Mouse (Mus musculus) midbrain, embryonic 14.5 days (tissue): ENCODE results near the gene Ormdl3. TPM values are rescaled to one million over a fixed set of nuclear protein-coding genes. Genes with fewer than 3 reads are reported as not detected.

Experiments
- ATAC-seq: fragments of 200-750 bp; cut with Nextera tagmentation; 2 replicates; pipeline ENCODE4 v1.8.0; 2017; ENCODE audit warnings: moderate number of reproducible peaks, moderate library complexity; ENCODE audit not compliant: low FRiP score, low TSS enrichment
- DNase-seq: peaks from one replicate; pipeline ENCODE4 v3.0.0-alpha.2; 2015
- H3K27ac ChIP-seq: fragments of 300-500 bp; sonication (generic); replicated peaks from 2 replicates; pipeline ENCODE4 v1.5.1; 2014; ENCODE audit warnings: mild to moderate bottlenecking, low read depth, low read length, moderate library complexity
- H3K27me3 ChIP-seq: fragments of 300-500 bp; sonication (generic); 2 replicates; pipeline ENCODE4 v1.6.1; 2014; ENCODE audit warnings: low read length, control low read depth, mixed read lengths; ENCODE audit not compliant: control insufficient read depth, insufficient read depth
- H3K36me3 ChIP-seq: fragments of 300-500 bp; sonication (generic); 2 replicates; pipeline ENCODE4 v1.6.1; 2014; ENCODE audit warnings: low read length, control low read depth; ENCODE audit not compliant: control insufficient read depth, insufficient read depth
- H3K4me1 ChIP-seq: fragments of 300-500 bp; sonication (generic); 2 replicates; pipeline ENCODE4 v1.6.1; 2014; ENCODE audit warnings: mild to moderate bottlenecking, antibody characterized with exemption, low read length, control low read depth; ENCODE audit not compliant: control insufficient read depth, insufficient read depth
- H3K4me2 ChIP-seq: fragments of 300-500 bp; sonication (generic); 2 replicates; pipeline ENCODE4 v1.6.1; 2014; ENCODE audit warnings: mild to moderate bottlenecking, low read length, moderate library complexity
- H3K4me3 ChIP-seq: fragments of 300-500 bp; sonication (generic); replicated peaks from 2 replicates; pipeline ENCODE4 v1.5.1; 2014; ENCODE audit warnings: low read depth, low read length
- H3K9ac ChIP-seq: fragments of 300-500 bp; sonication (generic); replicated peaks from 2 replicates; pipeline ENCODE4 v1.6.1; 2014; ENCODE audit warnings: mild to moderate bottlenecking, low read length, moderate library complexity
- H3K9me3 ChIP-seq: fragments of 300-500 bp; sonication (generic); 2 replicates; pipeline ENCODE4 v1.6.1; 2016; ENCODE audit warnings: low read length, control low read depth, mixed read lengths; ENCODE audit not compliant: control insufficient read depth
- WGBS: fragments of 180-500 bp; shearing (Covaris S2); extraction: QIAGEN DNeasy Blood & Tissue Kit; methylation state at CpG from one replicate; pipeline ENCODE4 v1.1.7; 2014; 5-methylcytosine and 5-hydroxymethylcytosine counted together
- polyA plus RNA-seq: library from polyadenylated mRNA; unstranded; fragments of >200 nt; fragmentation: Nextera tagmentation; extraction: Ambion mirVana; gene quantifications from 2 replicates; pipeline ENCODE4 v1.2.1, GENCODE M21; 2014

Gene Ormdl3
- polyA plus RNA-seq, 1 experiment from 2014 or later = 17.1 TPM

DNA sequence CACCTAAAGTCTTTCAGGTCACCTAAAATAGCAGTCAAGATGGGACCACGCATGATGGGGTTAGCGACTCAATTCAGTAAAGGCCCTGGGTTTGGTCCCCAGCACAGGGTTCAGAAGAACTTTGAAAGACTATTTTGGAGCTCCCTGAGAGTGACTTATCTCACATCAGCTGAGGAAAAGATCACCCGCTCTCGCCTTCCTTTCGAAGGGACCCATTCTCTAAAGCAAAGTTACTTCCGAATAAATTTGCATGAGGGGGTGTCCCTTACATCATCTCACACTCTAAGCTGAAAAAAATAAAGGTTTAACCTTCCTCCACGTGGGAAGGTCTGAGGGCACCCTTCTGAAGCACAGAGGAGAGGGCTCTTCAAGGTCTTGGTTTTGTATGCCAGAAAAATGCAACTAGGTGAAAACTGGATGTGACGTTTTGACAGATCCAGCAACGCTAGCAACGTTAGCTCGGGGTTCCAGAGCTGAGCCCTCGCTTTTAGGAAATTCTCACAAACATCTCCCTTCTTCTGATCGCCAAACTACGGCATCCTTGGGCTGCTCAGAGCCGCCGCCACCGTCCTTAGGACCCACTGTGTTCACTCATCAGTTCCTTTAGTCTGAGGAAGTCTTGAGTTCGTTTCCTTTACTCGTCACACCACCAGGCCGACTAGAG is 36.7 kb downstream of the Ormdl3 start:
- H3K27ac ChIP-seq = peak overlapping the region; percentile 86; the same call in 1 of the 2 replicates
- H3K36me3 ChIP-seq = no peaks in the 10 kb centered on the region
- peak overlapping the region; percentile 71 for H3K9ac ChIP-seq
- peaks cover 49% of the 10 kb centered on the region for H3K27me3 ChIP-seq
- H3K4me3 ChIP-seq = peak overlapping the region; percentile 72
- 0 out of 2 replicates have a peak, but pooled peaks cover 3% of the 10 kb centered on the region for H3K4me1 ChIP-seq
- no peak for ATAC-seq
- no peak for DNase-seq
- whole genome bisulfite sequencing = 21% methylated on average over 20 of the region's 20 CpGs
- H3K4me2 ChIP-seq = peak overlapping the region; percentile 74
- H3K9me3 ChIP-seq = no peaks in the 10 kb centered on the region

DNA sequence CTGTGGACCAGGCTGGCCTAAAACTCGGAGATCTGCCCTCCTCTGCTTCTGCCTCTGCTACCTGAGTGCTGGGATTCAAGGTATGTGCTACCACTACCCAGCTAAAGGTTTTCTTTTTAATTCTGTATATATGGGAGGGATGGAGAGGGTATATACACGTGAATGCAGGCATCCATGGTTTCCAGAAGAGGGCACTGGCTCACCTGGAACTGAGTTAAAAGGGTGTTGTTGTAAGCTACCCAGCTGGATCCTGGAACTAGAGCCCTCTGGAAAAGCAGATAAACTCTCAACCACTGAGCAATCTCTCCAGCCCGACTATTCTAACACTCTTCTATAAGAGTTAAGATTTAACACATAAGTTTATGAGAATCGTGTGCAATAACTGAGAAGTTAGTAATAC is 37.8 kb downstream of the Ormdl3 start:
- DNase-seq (no peak), ATAC-seq (no peak)
- no peak overlapping the region for H3K4me3 ChIP-seq
- no peak overlapping the region for H3K4me2 ChIP-seq
- no peaks in the 10 kb centered on the region for H3K36me3 ChIP-seq
- no peak overlapping the region for H3K9ac ChIP-seq
- 0 out of 2 replicates have a peak, but pooled peaks cover 6% of the 10 kb centered on the region for H3K4me1 ChIP-seq
- H3K27me3 ChIP-seq = peaks cover 58% of the 10 kb centered on the region
- H3K9me3 ChIP-seq = no peaks in the 10 kb centered on the region
- H3K27ac ChIP-seq = no peak overlapping the region
- 68% methylated on average over 4 of the region's 4 CpGs for WGBS

DNA sequence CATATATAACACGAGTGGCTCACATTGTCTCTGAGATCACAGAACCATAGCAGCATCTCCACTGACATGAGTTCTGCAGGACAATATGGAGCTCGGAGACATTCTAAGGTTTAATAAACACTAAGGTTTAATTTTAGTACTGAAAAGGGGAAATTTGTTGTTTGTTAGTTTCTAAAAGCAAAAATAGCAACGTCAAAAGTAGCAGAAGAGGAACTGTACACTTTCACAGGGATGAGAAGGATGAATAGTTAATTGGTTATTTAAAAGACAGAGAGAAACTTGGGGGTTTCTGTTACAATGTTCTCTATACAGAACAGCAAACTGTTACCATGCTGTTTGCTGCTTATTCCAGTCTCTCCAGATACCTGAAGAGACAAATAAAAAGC is 39.9 kb downstream of the Ormdl3 start:
- Histone ChIP-seq H3K9me3 (no peaks in the 10 kb centered on the region), H3K4me2 (no peak overlapping the region)
- 65% methylated on average over 3 of the region's 3 CpGs for WGBS

DNA sequence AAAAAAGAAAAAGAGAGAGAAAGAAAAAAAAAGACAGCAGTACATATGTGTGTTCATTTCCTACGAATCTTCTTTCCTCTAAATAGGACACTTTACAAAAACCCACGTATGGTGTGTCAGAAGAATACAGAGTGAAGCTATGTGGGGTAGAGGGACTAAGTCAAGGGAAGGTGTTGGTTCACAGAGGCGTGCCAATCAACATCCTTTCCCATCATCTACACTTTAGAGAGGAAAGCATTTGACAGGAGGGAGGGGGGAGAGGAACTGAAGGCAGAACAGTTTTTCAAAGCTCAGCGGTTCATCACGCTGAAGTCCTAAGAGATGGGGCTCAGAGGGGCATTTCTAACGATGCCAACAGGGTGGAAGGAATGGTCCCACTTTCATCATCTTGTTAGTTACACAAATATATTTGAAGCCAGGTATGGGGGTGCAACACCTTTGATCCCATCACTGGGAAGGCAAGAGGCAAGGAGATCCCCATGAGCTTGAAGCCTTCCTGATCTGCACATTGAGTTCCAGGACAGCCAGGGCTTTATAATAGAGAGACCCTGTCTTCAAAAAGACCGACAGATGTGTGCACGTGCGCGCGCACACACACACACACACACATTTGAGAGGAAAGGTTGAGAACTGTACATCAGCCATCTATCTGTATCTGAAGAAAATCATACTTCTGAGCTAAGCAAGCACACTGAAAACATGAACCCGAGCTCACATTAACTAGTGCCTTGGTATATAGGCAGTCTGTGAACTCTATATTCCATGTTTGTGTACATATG is 40.5 kb downstream of the Ormdl3 start:
- no peak overlapping the region for H3K27ac ChIP-seq
- H3K4me3 ChIP-seq = no peak overlapping the region
- WGBS = 41% methylated on average over 12 of the region's 12 CpGs
- ATAC-seq (no peak), DNase-seq (no peak)
- H3K9ac ChIP-seq = no peak overlapping the region
- 0 out of 2 replicates have a peak, but pooled peaks cover 6% of the 10 kb centered on the region for H3K4me1 ChIP-seq
- H3K9me3 ChIP-seq = no peaks in the 10 kb centered on the region
- no peaks in the 10 kb centered on the region for H3K36me3 ChIP-seq
- H3K4me2 ChIP-seq = no peak overlapping the region
- peaks cover 71% of the 10 kb centered on the region for H3K27me3 ChIP-seq

More for the DNA sequence above, 39.9 kb downstream of the Ormdl3 start:
- Histone ChIP-seq H3K27me3 (peaks cover 70% of the 10 kb centered on the region), H3K36me3 (no peaks in the 10 kb centered on the region), H3K27ac (no peak overlapping the region), H3K9ac (no peak overlapping the region), H3K4me1 (0 out of 2 replicates have a peak, but pooled peaks cover 6% of the 10 kb centered on the region), H3K4me3 (no peak overlapping the region)
- DNase-seq (no peak), ATAC-seq (no peak)

DNA sequence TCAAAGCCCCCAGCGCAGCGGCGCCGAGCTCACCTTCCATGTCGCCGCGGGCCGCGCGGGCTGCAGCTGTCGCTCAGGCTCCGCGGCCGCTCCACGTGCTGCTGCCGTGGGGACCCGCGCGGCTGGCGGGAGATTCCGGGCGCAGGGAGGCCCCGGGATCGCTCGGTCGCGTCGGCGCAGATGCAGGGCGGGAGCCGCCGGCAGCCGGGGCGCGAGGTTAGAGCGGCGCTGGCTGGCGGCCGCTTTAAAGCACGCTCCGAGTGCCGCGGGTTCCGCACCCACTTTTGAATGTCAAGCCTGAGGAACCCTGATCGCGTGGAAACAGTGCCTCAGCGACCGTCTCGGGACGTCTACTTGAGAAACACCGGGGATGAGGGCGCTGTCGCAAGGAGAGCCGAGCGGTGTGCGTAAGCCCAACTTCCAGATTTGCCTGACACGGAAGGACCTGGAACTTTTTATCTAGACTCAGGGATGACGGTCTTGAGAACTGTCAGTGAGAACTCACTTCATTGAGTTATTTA is 41.4 kb downstream of the Ormdl3 start, which contains the start of gene Ikzf3:
Gene Ikzf3, minus strand, starts transcription at position 321 of the 521 bp plus-strand sequence.
- H3K4me1 ChIP-seq = 0 out of 2 replicates have a peak, but pooled peaks cover 6% of the 10 kb centered on the region
- no peak within 1 kb of the TSS for H3K27ac ChIP-seq
- no peak within 1 kb of the TSS; the same call in 1 of the 2 replicates for H3K9ac ChIP-seq
- H3K9me3 ChIP-seq = no peaks in the 10 kb centered on the region
- H3K36me3 ChIP-seq = no peaks in the 10 kb centered on the region
- H3K27me3 ChIP-seq = peaks cover 71% of the 10 kb centered on the region
- DNase-seq (peak; percentile 76), ATAC-seq (no peak)
- peak within 1 kb of the TSS; percentile 85 for H3K4me2 ChIP-seq
- H3K4me3 ChIP-seq = peak within 1 kb of the TSS; percentile 39
- WGBS = under 1% methylated on average over 58 of the region's 58 CpGs

DNA sequence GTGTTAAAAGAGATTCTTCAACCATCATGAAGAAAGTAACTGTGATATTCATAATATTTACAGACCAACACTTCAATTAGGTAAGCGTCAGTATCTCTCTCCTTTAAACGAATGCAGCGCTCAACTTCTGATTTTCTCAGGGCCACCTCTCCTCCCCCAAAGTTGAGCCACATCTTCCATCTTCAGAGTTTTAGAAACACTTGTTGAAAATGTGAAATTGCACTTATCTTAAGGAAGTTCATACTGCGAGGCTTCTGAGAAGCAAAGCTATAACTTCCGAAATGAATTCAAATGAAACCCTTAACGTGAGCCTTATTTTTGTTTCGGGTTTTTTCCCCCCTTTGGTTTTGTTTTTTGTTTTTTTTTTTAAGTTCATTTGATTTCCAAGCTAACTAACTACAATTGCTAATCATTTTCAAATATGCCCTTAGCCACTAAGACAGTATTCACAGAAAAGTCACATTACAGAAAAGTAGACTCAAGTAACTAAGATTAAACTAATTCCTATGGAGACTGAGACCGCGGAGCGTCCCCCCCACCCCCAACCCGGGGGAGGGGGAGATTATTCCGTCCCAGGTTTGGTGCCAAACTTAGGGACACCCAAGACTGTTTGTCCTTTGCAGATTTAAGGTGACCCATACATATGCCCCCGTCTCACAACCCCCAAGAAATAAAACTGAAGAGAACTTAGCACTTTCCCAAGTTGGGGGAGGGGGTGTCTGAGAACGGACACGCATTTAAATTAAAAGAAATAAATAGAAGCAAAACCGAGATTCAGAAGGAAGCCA is 42.1 kb downstream of the Ormdl3 start:
- no peaks in the 10 kb centered on the region for H3K36me3 ChIP-seq
- H3K27me3 ChIP-seq = peaks cover 67% of the 10 kb centered on the region
- no peak for ATAC-seq
- H3K4me1 ChIP-seq = 0 out of 2 replicates have a peak, but pooled peaks cover 6% of the 10 kb centered on the region
- no peak for DNase-seq
- peaks cover 3% of the 10 kb centered on the region; the same call in 1 of the 2 replicates for H3K9me3 ChIP-seq
- peak overlapping the region; percentile 39 for H3K4me3 ChIP-seq
- H3K4me2 ChIP-seq = peak overlapping the region; percentile 85
- H3K9ac ChIP-seq = no peak overlapping the region; the same call in 1 of the 2 replicates
- H3K27ac ChIP-seq = no peak overlapping the region
- 3% methylated on average over 16 of the region's 16 CpGs for WGBS

DNA sequence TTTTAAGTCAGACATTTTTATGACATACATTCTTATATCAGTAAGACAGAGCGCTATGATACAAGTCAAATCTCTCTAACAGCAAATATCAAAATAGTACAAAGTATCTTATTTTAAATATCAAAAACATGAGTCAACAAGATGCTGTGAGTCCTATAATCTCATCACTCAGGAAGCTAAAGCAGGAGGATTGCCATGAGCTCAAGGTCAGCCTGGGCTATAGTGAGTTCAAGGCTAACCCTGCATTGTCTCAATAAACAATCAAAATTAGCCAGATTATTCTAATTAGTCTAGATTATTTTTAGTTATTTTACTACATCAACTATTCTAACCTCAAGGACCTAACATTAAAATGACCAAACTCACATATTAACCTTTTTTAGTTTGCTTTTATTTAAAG is 43.8 kb downstream of the Ormdl3 start:
- ATAC-seq (no peak), DNase-seq (no peak)
- H3K27ac ChIP-seq = no peak overlapping the region
- H3K36me3 ChIP-seq = no peaks in the 10 kb centered on the region
- WGBS = 76% methylated on average over 1 of the region's 1 CpGs
- H3K9ac ChIP-seq = no peak overlapping the region
- H3K4me3 ChIP-seq = no peak overlapping the region
- H3K27me3 ChIP-seq = peaks cover 52% of the 10 kb centered on the region
- H3K4me1 ChIP-seq = 0 out of 2 replicates have a peak, but pooled peaks cover 6% of the 10 kb centered on the region
- no peak overlapping the region for H3K4me2 ChIP-seq
- H3K9me3 ChIP-seq = peaks cover 3% of the 10 kb centered on the region; the same call in 1 of the 2 replicates

DNA sequence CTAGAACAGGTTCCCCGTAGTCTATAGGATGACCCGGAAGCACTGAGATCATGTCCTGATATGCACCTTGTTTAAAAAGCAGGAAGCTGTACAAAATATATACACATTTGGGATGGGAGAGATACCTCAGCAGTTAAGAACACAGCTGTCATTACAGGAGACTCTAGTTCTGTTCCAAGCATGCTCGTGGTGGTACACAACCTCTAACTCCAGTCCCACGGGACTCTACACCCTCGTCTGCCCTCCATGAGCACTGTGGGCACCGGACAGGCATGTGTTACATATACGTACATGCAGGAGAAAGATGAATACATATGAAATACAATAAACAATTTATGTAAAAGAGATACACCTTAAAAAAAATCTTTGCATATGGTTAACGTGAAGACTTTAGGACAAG is 44.6 kb downstream of the Ormdl3 start:
- DNase-seq = no peak
- ATAC-seq = no peak
- Histone ChIP-seq H3K9me3 (peaks cover 3% of the 10 kb centered on the region; the same call in 1 of the 2 replicates), H3K4me3 (no peak overlapping the region), H3K4me2 (no peak overlapping the region), H3K9ac (no peak overlapping the region), H3K36me3 (no peaks in the 10 kb centered on the region), H3K4me1 (0 out of 2 replicates have a peak, but pooled peaks cover 6% of the 10 kb centered on the region), H3K27me3 (peaks cover 43% of the 10 kb centered on the region), H3K27ac (no peak overlapping the region)
- 78% methylated on average over 8 of the region's 8 CpGs for WGBS
